8 mouse cellular contexts compared by ENCODE assay signal in the genomic region with DNA sequence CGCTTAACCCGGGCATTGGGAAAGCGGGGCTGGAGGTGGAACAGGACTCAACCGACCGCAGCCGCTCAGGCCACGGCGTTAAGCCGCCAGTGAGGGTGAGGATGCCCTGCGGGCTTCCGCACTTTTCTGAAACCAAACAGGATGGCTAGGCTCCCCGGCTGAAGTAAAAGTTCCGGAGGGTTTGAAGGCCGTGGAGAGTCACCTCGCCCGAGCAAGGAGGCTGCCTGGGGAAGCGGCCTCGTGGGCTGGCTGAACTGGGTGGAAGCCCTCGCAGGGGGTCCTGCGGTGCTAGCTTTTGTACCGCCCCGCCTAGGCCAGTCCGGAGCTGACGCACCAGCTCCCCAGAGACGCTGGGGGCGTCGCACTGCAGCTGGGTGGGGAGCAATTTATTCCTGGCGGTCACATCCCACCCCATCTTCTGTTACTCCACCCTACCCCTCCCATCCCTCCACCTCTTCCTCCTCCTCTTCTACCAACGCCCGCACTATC.
DNase-seq lines count a peak whose midpoint lies in the region; ATAC-seq lines count a peak whose summit lies in the region.

No protein-coding gene starts in this region.

- H3K36me3 ChIP-seq in heart, embryonic 16.5 days (ENCODE audit: control insufficient read depth, insufficient read depth), result no peaks in the 10 kb centered on the region
- H3K36me3 ChIP-seq in neural tube, embryonic 13.5 days, result no peaks in the 10 kb centered on the region

- no peak overlapping the region for H3K9ac ChIP-seq in heart, embryonic 16.5 days (ENCODE audit: low read length)
- peak overlapping the region; percentile 100 for H3K9ac ChIP-seq in neural tube, embryonic 13.5 days

- H3K27ac ChIP-seq in heart, embryonic 16.5 days (ENCODE audit: low read length), result no peak overlapping the region
- H3K27ac ChIP-seq in neural tube, embryonic 13.5 days (replicated peaks), result peak overlapping the region; percentile 100

- ATAC-seq in heart, embryonic 16.5 days (replicated peaks; ENCODE audit: extremely low read depth, insufficient read depth, low FRiP score), result no peak
- peak; percentile 85 for ATAC-seq in neural tube, embryonic 13.5 days (ENCODE audit: low read depth)
- ATAC-seq in inflammation-experienced regulatory T-cells, adult 6 months, result no peak

- no peaks in the 10 kb centered on the region for H3K4me1 ChIP-seq in heart, embryonic 16.5 days (ENCODE audit: control insufficient read depth, insufficient read depth, low read length)
- H3K4me1 ChIP-seq in neural tube, embryonic 13.5 days (replicated peaks), result peaks cover 33% of the 10 kb centered on the region

- 1% methylated on average over 29 of the region's 30 CpGs for WGBS in heart, embryonic 16.5 days
- under 1% methylated on average over 30 of the region's 30 CpGs for WGBS in neural tube, embryonic 13.5 days

- intact Hi-C loops in heart, postnatal 14 days (cut with DNase I), result no loop called here

- H3K27me3 ChIP-seq in heart, embryonic 16.5 days (ENCODE audit: control insufficient read depth, insufficient read depth, low read length), result peaks cover 94% of the 10 kb centered on the region
- H3K27me3 ChIP-seq in neural tube, embryonic 13.5 days, result peaks cover 15% of the 10 kb centered on the region; the same call in 1 of the 2 replicates

- peak overlapping the region; percentile 24 for H3K4me2 ChIP-seq in heart, embryonic 16.5 days (ENCODE audit: low read depth, low read length)
- peak overlapping the region; percentile 69 for H3K4me2 ChIP-seq in neural tube, embryonic 13.5 days

- H3K4me3 ChIP-seq in heart, embryonic 16.5 days (ENCODE audit: low read length), result peak overlapping the region; percentile 9; the same call in 1 of the 2 replicates
- H3K4me3 ChIP-seq in neural tube, embryonic 13.5 days, result peak overlapping the region; percentile 84

- H3K9me3 ChIP-seq in heart, embryonic 16.5 days (replicated peaks; ENCODE audit: control insufficient read depth, low read length), result peaks cover 5% of the 10 kb centered on the region; the same call in 1 of the 2 replicates
- H3K9me3 ChIP-seq in neural tube, embryonic 13.5 days, result no peaks in the 10 kb centered on the region

- DNase-seq in heart, postnatal 14 days, result no peak
- DNase-seq in cerebellum, adult 9-10 months, result peak; percentile 84
- peak; percentile 83 to 85 for DNase-seq in frontal cortex, postnatal 10 days (ENCODE audit: low spot score in 2 of 2)
- peak; percentile 72 to 83 for DNase-seq in left cerebral cortex, adult 9 months (ENCODE audit: low spot score in 2 of 2)
- DNase-seq in adrenal gland, postnatal 10 days, result no peak

Comparison
In these comparisons a context has a peak if more than half of its experiments do, and no peak if none do; other contexts are left out.
1. DNase-seq: peak in cerebellum, adult 9-10 months (single experiment), frontal cortex, postnatal 10 days (2 of 2) and left cerebral cortex, adult 9 months (2 of 2); none in heart, postnatal 14 days (0 of 2) and adrenal gland, postnatal 10 days (single experiment).